Mouse (Mus musculus): ENCODE measurements around the gene Hsbp1.

- TF ChIP-seq POLR2A (IDR thresholded peaks at IDR 0.05; ENCODE audit: insufficient read depth, low read depth, low read length) (no peak), CTCF (IDR thresholded peaks at IDR 0.05; ENCODE audit: insufficient read depth, low read depth, low read length) (no peak)
Measured at GRCm38 (mm10) chr8:119351647-119352046, 7.4 kb downstream of the Hsbp1 start.
